Mouse (Mus musculus): ENCODE measurements at regions not wholly inside any gene's neighbourhood (a gene's known extent, or its start where the extent isn't known, plus 50 kb on each side); places are given as distances from the start of the nearest gene placed in this dataset.
"Not testable (repeated sequence)": the region's sequence is repeated elsewhere in the genome, so short reads cannot be mapped to it uniquely, and the experiment has no call there.

- no peaks in the 10 kb centered on the region for H3K79me2 ChIP-seq (ENCODE audit: control insufficient read depth, insufficient read depth)
- no peak overlapping the region for H3ac ChIP-seq (ENCODE audit: control insufficient read depth, insufficient read length)
- H3K27me3 ChIP-seq (ENCODE audit: control insufficient read depth, insufficient read depth, insufficient read length), result peaks cover 5% of the 10 kb centered on the region
- H3K4me2 ChIP-seq (ENCODE audit: low read depth), result no peak overlapping the region
- no peaks in the 10 kb centered on the region for H3K36me3 ChIP-seq (ENCODE audit: control insufficient read depth, insufficient read depth)
- TF ChIP-seq CEBPB (IDR thresholded peaks at IDR 0.05; ENCODE audit: insufficient read depth, poor library complexity, severe bottlenecking) (no peak), SRF (IDR thresholded peaks at IDR 0.05; ENCODE audit: control insufficient read depth, insufficient read length, low read depth) (no peak), REST (IDR thresholded peaks at IDR 0.05; ENCODE audit: insufficient read depth, insufficient read length) (no peak), POLR2A (IDR thresholded peaks at IDR 0.05; ENCODE audit: insufficient read length, low read depth) (no peak), MYOG (IDR thresholded peaks at IDR 0.05; ENCODE audit: control insufficient read depth in 1 of 3, insufficient read depth in 1 of 3, insufficient read length in 2 of 3, low read depth in 2 of 3) (no peak), MAX (IDR thresholded peaks at IDR 0.05; ENCODE audit: low read depth) (no peak), TCF12 (IDR thresholded peaks at IDR 0.05; ENCODE audit: insufficient read depth, poor library complexity, severe bottlenecking) (no peak), MYOD1 (IDR thresholded peaks at IDR 0.05; ENCODE audit: control insufficient read depth in 1 of 3, insufficient read length in 2 of 3, low read depth in 2 of 3) (no peak), E2F4 (IDR thresholded peaks at IDR 0.05; ENCODE audit: insufficient read depth) (no peak), TCF3 (IDR thresholded peaks at IDR 0.05; ENCODE audit: insufficient read length, low read depth) (no peak), USF1 (IDR thresholded peaks at IDR 0.05; ENCODE audit: low read depth) (no peak), POLR2AphosphoS2 (IDR thresholded peaks at IDR 0.05; ENCODE audit: insufficient read length, low read depth) (no peak)
- no peak overlapping the region for H3K4me3 ChIP-seq
These were observed 106.1 kb upstream of the Shb start for GRCm38 (mm10) chr4:45638411-45638810.

GRCm38 (mm10) chr4:45631276-45632045, 99.2 kb upstream of the Shb start:
- Histone ChIP-seq H3K79me2 (ENCODE audit: control insufficient read depth, insufficient read depth) (no peaks in the 10 kb centered on the region), H3K4me3 (no peak overlapping the region), H3K36me3 (ENCODE audit: control insufficient read depth, insufficient read depth) (no peaks in the 10 kb centered on the region), H3ac (ENCODE audit: control insufficient read depth, insufficient read length) (no peak overlapping the region), H3K4me2 (ENCODE audit: low read depth) (no peak overlapping the region), H3K27me3 (ENCODE audit: control insufficient read depth, insufficient read depth, insufficient read length) (peaks cover 36% of the 10 kb centered on the region)
- no peak for TF ChIP-seq E2F4 (IDR thresholded peaks at IDR 0.05; ENCODE audit: insufficient read depth)
- TF ChIP-seq MYOG (IDR thresholded peaks at IDR 0.05; ENCODE audit: control insufficient read depth in 1 of 3, insufficient read depth in 1 of 3, insufficient read length in 2 of 3, low read depth in 2 of 3), result no peak

DNA sequence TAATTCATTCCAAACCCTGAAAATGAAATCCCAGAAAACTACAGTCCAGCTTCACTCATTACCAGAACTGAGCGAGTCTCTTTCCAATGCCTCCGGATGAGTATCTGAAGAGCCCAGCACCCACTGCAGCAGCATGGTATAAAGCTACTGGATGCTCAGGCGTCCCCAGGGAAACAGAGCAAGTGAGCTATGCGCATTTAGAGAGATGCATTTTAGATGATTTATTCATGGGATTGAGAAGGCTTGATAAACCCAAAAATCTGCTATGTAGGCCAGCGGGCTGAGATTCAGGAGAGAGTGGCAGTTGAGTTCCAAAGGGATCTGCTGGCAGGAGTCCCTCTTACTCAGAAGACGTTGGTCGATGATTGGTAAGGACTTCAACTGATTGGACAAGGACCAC, 93.4 kb upstream of the Shb start:
- Histone ChIP-seq H3K4me3 (no peak overlapping the region), H3K27me3 (ENCODE audit: control insufficient read depth, insufficient read depth, insufficient read length) (peaks cover 59% of the 10 kb centered on the region), H3K79me2 (ENCODE audit: control insufficient read depth, insufficient read depth) (no peaks in the 10 kb centered on the region), H3K4me2 (ENCODE audit: low read depth) (no peak overlapping the region), H3ac (ENCODE audit: control insufficient read depth, insufficient read length) (no peak overlapping the region), H3K36me3 (ENCODE audit: control insufficient read depth, insufficient read depth) (no peaks in the 10 kb centered on the region)
- TF ChIP-seq POLR2A (IDR thresholded peaks at IDR 0.05; ENCODE audit: insufficient read length, low read depth) (no peak), TCF3 (IDR thresholded peaks at IDR 0.05; ENCODE audit: insufficient read length, low read depth) (no peak), SRF (IDR thresholded peaks at IDR 0.05; ENCODE audit: control insufficient read depth, insufficient read length, low read depth) (no peak), USF1 (IDR thresholded peaks at IDR 0.05; ENCODE audit: low read depth) (no peak), REST (IDR thresholded peaks at IDR 0.05; ENCODE audit: insufficient read depth, insufficient read length) (no peak), MYOG (IDR thresholded peaks at IDR 0.05; ENCODE audit: control insufficient read depth in 1 of 3, insufficient read depth in 1 of 3, insufficient read length in 2 of 3, low read depth in 2 of 3) (no peak), POLR2AphosphoS2 (IDR thresholded peaks at IDR 0.05; ENCODE audit: insufficient read length, low read depth) (no peak), CEBPB (IDR thresholded peaks at IDR 0.05; ENCODE audit: insufficient read depth, poor library complexity, severe bottlenecking) (no peak)

DNA sequence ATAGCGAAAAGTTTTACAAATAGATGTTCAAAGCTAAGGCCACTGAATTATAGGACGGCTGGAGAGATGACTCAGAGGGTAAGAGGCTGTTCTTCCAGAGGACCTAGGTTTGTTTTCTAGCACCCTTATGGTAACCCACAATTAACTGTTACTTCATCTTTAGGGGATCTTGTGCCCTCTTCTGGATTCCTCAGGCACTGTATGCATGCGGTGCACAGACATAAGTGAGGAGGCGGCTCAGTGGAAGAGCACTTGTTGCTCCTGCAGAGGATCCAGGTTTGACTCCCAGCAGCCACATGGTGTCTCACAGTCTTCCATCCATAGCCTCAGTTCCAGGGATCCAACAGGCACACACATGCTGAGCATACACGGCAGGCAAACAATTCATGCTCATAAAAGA, 89.7 kb upstream of the Shb start:
- Histone ChIP-seq H3ac (ENCODE audit: control insufficient read depth, insufficient read length) (no peak overlapping the region), H3K4me2 (ENCODE audit: low read depth) (no peak overlapping the region), H3K79me2 (ENCODE audit: control insufficient read depth, insufficient read depth) (no peaks in the 10 kb centered on the region), H3K4me3 (no peak overlapping the region), H3K36me3 (ENCODE audit: control insufficient read depth, insufficient read depth) (no peaks in the 10 kb centered on the region), H3K27me3 (ENCODE audit: control insufficient read depth, insufficient read depth, insufficient read length) (peaks cover 50% of the 10 kb centered on the region)
- TF ChIP-seq USF1 (IDR thresholded peaks at IDR 0.05; ENCODE audit: low read depth) (no peak), POLR2AphosphoS2 (IDR thresholded peaks at IDR 0.05; ENCODE audit: insufficient read length, low read depth) (no peak), E2F4 (IDR thresholded peaks at IDR 0.05; ENCODE audit: insufficient read depth) (no peak), TCF12 (IDR thresholded peaks at IDR 0.05; ENCODE audit: insufficient read depth, poor library complexity, severe bottlenecking) (no peak), MYOG (IDR thresholded peaks at IDR 0.05; ENCODE audit: control insufficient read depth in 1 of 3, insufficient read depth in 1 of 3, insufficient read length in 2 of 3, low read depth in 2 of 3) (no peak), MYOD1 (IDR thresholded peaks at IDR 0.05; ENCODE audit: control insufficient read depth in 1 of 3, insufficient read length in 2 of 3, low read depth in 2 of 3) (no peak), SRF (IDR thresholded peaks at IDR 0.05; ENCODE audit: control insufficient read depth, insufficient read length, low read depth) (no peak), MAX (IDR thresholded peaks at IDR 0.05; ENCODE audit: low read depth) (no peak)

DNA sequence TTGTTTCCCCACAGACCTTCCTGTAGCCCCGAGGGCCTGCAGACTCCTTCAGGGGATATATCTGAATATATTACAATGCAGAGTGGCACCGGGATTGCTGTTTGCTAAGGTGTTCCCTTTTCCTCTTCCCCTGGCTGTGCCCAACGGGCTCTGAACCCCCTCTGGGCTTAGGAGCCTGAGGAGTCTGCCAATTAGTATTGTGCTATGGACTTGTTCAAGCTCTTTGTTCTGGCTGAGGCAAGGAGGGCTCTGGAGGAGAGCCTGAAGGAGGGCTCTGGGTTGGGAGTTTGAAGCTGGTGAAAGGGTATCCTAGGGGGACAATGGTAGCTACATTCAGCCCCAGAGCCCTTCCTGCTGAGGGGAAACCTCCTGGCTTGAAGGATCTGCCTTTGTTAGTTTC, 84.9 kb upstream of the Shb start:
- no peak overlapping the region for H3ac ChIP-seq (ENCODE audit: control insufficient read depth, insufficient read length)
- TF ChIP-seq SRF (IDR thresholded peaks at IDR 0.05; ENCODE audit: control insufficient read depth, insufficient read length, low read depth) (no peak), USF1 (IDR thresholded peaks at IDR 0.05; ENCODE audit: low read depth) (no peak), CEBPB (IDR thresholded peaks at IDR 0.05; ENCODE audit: insufficient read depth, poor library complexity, severe bottlenecking) (no peak), POLR2AphosphoS2 (IDR thresholded peaks at IDR 0.05; ENCODE audit: insufficient read length, low read depth) (no peak), POLR2A (IDR thresholded peaks at IDR 0.05; ENCODE audit: insufficient read length, low read depth) (no peak), MYOG (IDR thresholded peaks at IDR 0.05; ENCODE audit: control insufficient read depth in 1 of 3, insufficient read depth in 1 of 3, insufficient read length in 2 of 3, low read depth in 2 of 3) (no peak), E2F4 (IDR thresholded peaks at IDR 0.05; ENCODE audit: insufficient read depth) (no peak), REST (IDR thresholded peaks at IDR 0.05; ENCODE audit: insufficient read depth, insufficient read length) (no peak), MAX (IDR thresholded peaks at IDR 0.05; ENCODE audit: low read depth) (no peak), TCF12 (IDR thresholded peaks at IDR 0.05; ENCODE audit: insufficient read depth, poor library complexity, severe bottlenecking) (no peak), TCF3 (IDR thresholded peaks at IDR 0.05; ENCODE audit: insufficient read length, low read depth) (no peak), MYOD1 (IDR thresholded peaks at IDR 0.05; ENCODE audit: control insufficient read depth in 1 of 3, insufficient read length in 2 of 3, low read depth in 2 of 3) (no peak)
- no peaks in the 10 kb centered on the region for H3K36me3 ChIP-seq (ENCODE audit: control insufficient read depth, insufficient read depth)
- H3K79me2 ChIP-seq (ENCODE audit: control insufficient read depth, insufficient read depth), result no peaks in the 10 kb centered on the region
- H3K4me2 ChIP-seq (ENCODE audit: low read depth), result no peak overlapping the region
- H3K4me3 ChIP-seq, result no peak overlapping the region
- H3K27me3 ChIP-seq (ENCODE audit: control insufficient read depth, insufficient read depth, insufficient read length), result peaks cover 29% of the 10 kb centered on the region

DNA sequence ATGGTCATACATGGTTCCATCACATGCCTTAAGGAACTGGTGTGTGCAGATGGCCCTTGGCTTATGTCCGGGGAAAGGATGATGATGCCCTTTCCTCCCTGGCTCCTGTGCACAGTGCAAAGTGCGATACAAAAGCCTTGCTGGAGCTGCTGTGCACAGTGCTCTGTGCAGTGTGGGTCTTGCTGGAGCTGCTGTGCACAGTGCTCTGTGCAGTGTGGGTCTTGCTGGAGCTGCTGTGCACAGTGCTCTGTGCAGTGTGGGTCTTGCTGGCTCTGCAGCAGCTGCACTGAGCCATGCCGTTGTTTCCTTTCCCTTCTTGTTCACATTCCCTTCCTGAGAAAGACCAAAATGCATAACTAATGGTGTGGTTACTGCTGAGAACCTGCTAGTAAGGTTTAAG, 81.2 kb upstream of the Shb start:
- peaks cover 25% of the 10 kb centered on the region for H3K27me3 ChIP-seq (ENCODE audit: control insufficient read depth, insufficient read depth, insufficient read length)
- H3K36me3 ChIP-seq (ENCODE audit: control insufficient read depth, insufficient read depth); H3K79me2 ChIP-seq (ENCODE audit: control insufficient read depth, insufficient read depth); H3K4me2 ChIP-seq (ENCODE audit: low read depth); H3ac ChIP-seq (ENCODE audit: control insufficient read depth, insufficient read length); H3K4me3 ChIP-seq: not testable (repeated sequence)
